Mouse (Mus musculus) heart, adult 18-20 months (tissue): Measurements from ENCODE around the gene Zfp518b. TPM values are rescaled to one million over a fixed set of nuclear protein-coding genes. Genes with fewer than 3 reads are reported as not detected.

Experiments
- DNase-seq, 2 experiments: peaks; one replicate each; pipeline ENCODE4 v3.0.0; 2021 to 2022; ENCODE audit warnings: mixed read lengths in 1 of 2
- total RNA-seq, 2 experiments: library from RNA; stranded (reverse); gene quantifications; 2 replicates each; pipeline ENCODE4 v1.2.3; 2021

The Zfp518b gene
- total RNA-seq, 2 experiments from 2014 or later: 4.0 to 4.3 TPM

DNA sequence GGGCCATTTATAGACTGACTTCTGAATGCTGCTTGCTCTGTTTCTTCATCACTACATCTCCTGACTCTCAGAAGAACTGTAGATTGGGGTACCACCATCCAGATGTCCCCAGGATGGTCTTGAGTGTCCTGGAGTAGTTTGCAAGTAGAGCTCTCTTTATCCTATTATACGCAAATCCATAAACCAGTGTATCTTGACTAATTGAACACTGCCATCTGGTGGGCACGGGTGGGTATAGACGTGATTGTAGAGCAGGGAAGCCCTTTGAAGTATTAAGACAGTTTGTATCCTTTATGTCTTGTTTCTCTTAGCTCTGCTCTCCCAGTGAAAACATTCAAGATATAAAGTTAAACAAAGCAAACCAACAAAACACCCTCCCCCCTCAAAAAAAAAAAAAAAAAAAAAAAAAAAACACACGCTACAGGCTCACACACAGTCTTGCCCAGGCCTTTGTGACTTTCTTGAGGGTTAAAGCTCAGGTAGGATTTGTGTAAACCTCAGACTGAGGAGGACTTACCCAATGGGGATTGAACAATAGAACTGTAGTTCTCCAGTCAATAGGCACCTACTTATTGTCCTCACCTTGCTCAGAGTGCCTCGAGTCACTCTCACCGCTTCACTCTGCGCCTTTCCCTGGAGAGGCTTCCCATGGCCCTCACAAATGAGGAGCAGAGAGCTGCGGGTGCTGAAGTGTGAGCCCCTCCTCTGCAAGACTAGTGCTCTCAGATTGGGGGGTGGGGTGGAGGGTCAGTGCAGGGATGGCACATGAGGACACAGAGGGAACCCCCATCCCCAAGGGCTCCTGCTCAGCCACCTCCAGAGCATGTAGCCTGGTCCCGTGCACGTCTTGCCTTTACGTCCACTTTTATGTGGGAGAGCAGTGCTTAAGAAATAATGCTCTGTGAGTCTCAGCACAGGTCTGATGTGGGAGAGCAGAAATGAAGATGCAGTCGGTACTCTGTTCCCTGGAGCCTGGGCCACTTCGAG lies 51.9 kb downstream of the Zfp518b start:
- DNase-seq: peak; percentile 46 to 87

DNA sequence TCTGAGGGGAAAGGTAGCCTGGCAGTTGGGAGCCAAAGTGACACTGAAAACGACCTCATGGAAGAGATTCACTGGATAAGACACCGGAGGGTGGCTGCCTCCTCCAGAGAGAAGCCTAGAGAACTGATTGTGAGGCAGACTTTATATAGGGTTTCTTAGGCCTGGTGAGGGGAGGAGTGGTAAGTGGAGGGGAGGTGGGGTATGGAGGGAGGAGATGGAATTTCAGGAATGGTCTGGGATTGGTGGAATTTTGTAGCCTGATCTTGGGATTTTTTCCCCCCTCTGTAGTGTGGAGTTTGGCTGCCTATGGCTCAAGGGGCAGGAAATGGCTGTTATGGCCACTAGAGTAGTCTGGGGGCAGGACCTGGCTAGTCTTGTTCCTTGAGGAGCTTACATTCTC lies 56.6 kb downstream of the Zfp518b start:
- DNase-seq: no peak

DNA sequence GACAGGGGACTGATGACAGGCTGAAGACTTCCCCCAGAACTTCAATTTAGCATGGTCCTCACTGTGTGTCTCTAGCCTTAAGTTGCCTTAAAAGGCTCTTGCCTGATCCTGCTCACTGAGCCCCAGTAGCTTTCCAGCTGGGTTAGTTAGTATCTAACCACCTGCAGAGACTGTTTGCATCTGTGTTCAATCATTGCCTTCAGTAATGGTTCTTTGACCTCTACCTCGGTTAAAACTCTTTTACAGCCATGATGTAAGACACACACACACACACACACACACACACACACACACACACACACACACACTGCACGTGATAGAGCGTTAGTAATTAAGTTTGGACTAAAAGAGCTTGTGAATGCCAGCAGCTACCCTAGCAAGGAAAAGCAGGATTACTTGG lies 57.7 kb downstream of the Zfp518b start:
- no peak for DNase-seq

DNA sequence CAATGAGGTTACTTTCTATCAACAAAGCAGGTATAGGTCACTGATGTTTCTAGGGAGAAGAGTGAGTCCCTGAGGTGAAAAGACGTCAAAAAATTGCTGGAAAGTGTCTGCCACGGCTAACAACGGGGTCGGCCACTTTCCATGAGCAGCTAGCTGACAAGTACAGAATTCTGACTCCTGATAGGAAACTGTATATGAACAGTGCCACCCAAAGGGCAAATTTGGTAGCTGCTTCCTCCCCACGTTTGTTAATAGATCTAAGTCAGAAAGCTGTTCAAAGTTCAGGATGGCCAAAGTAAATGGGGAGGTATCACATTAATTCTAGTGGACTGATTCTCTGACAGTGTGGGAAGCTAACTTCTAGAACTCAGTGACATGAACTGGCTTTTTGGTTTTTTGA lies 63.8 kb downstream of the Zfp518b start:
- DNase-seq: peak; percentile 16 to 55

DNA sequence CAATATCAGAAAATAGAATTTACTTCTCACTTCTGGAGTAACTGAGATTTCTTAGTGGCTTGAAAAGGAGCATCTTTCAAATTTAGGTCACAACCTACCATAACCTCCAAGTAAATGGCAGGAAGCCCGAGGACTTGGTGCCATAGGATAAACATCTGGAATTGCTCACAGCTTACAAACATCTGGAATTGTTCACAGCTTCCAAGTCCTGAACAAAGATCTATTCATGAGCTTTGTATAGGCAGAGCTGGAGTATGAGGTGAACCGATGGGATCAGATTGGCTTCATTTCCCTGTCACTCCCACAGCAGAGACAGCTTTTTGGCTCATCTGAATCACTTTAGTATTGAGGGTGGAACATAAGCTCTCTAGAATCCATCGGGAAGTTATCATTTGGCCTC lies 65.7 kb downstream of the Zfp518b start:
- DNase-seq: no peak

Other genes starting within 250 kb of the Zfp518b start
- gene Slc2a9, start 181.7 kb downstream of the Zfp518b start, total RNA-seq: 1 to 10 TPM; 1.6 to 2.0 TPM
- 100 to 1,000 TPM; 122 to 133 TPM for gene Wdr1, start 121.6 kb downstream of the Zfp518b start, total RNA-seq
- gene Clnk, start 192.0 kb upstream of the Zfp518b start, total RNA-seq: not detected